ENCODE assay signal across 8 mouse cellular contexts in the genomic region with DNA sequence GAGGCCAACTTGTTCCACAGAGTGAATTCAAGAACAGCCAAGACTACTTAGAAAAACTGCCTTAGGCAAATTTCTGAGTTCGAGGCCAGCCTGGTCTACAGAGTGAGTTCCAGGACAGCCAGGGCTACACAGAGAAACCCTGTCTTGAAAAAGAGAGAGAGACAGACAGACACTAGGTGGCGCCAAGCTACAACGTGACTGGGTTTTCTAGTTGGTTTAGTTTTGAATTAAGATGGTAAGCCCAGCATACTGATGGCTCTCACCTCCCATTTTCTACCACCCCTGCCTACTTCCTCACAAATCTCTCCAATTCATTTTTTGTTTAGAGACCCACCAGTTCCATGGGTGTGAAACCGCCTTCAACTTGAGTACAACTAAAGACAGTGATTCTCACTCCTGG.
DNase-seq lines count a peak whose midpoint lies in the region; ATAC-seq and TF ChIP-seq lines count a peak whose summit lies in the region.

No protein-coding gene starts in this region.

- no peaks in the 10 kb centered on the region for H3K9me3 ChIP-seq in ES-E14 (ENCODE audit: control insufficient read depth, insufficient read depth, low read depth, low read length)
- H3K9me3 ChIP-seq in forebrain, embryonic 16.5 days (ENCODE audit: control insufficient read depth, low read length) = no peaks in the 10 kb centered on the region

- peak; percentile 31; the same call in 1 of the 2 replicates for ATAC-seq in forebrain, embryonic 16.5 days

- H3K9ac ChIP-seq in ES-E14 (ENCODE audit: insufficient read depth, low read depth, low read length, poor library complexity, severe bottlenecking) = no peak overlapping the region
- no peak overlapping the region for H3K9ac ChIP-seq in forebrain, embryonic 16.5 days (replicated peaks; ENCODE audit: low read depth, low read length)

- H3K4me2 ChIP-seq in forebrain, embryonic 16.5 days (ENCODE audit: low read length) = no peak overlapping the region

- DNase-seq in 3134 (ENCODE audit: extremely low read depth, insufficient read length, low spot score) (peak; percentile 24), ES-E14 (ENCODE audit: low read depth, low spot score) (peak; percentile 56)
- peak; percentile 43 for DNase-seq in cerebellum, adult 11-12 months
- DNase-seq in hindlimb bud, embryonic 11.5 days (ENCODE audit: extremely low spot score, low read depth, low spot score) = peak; percentile 26
- peak; percentile 72 to 86 for DNase-seq in left cerebral cortex, postnatal 25 days (ENCODE audit: low spot score in 2 of 2)
- peak; percentile 33 to 61 for DNase-seq in monocyte, adult 2 months (ENCODE audit: low read depth in 1 of 2, low spot score in 2 of 2)
- DNase-seq in telencephalon, adult 2 months (ENCODE audit: low read depth, low spot score) = peak; percentile 59

- in situ Hi-C loops in ES-E14 (cut with MboI; ENCODE audit: low sequenced_read_pairs in 2 of 2, unreplicated experiment in 2 of 2) = loop anchor here in 1 of 2 experiments (5.0 kb wide), 1 partner anchor 169 kb away; no protein-coding TSS in a partner anchor

- H3K27ac ChIP-seq in ES-E14 (ENCODE audit: insufficient read depth, low read depth, low read length, poor library complexity, severe bottlenecking) = no peak overlapping the region
- no peak overlapping the region for H3K27ac ChIP-seq in forebrain, embryonic 16.5 days (ENCODE audit: low read length)

- no peaks in the 10 kb centered on the region; the same call in 1 of the 2 replicates for H3K36me3 ChIP-seq in ES-E14 (ENCODE audit: control insufficient read depth, insufficient read depth, low read length, poor library complexity, severe bottlenecking)
- no peaks in the 10 kb centered on the region for H3K36me3 ChIP-seq in forebrain, embryonic 16.5 days (ENCODE audit: control insufficient read depth, insufficient read depth)

- H3K4me3 ChIP-seq in ES-E14 (ENCODE audit: insufficient read depth in 1 of 2, low read depth in 1 of 2, low read length in 2 of 2, poor library complexity in 1 of 2, severe bottlenecking in 1 of 2) = no peak overlapping the region
- no peak overlapping the region for H3K4me3 ChIP-seq in forebrain, embryonic 16.5 days (replicated peaks; ENCODE audit: low read length)

- 33% methylated on average over 4 of the region's 4 CpGs for WGBS in forebrain, embryonic 16.5 days

- intact Hi-C loops in left cerebral cortex, postnatal 25 days (cut with DNase I) = loop anchor here (1.0 to 10.0 kb wide), 5 partner anchors 83 to 281 kb away; a partner anchor contains a TSS

- H3K4me1 ChIP-seq in ES-E14 (ENCODE audit: control insufficient read depth in 2 of 2, insufficient read depth in 2 of 2, low read length in 2 of 2, poor library complexity in 1 of 2) = no peaks in the 10 kb centered on the region
- no peaks in the 10 kb centered on the region for H3K4me1 ChIP-seq in forebrain, embryonic 16.5 days (replicated peaks; ENCODE audit: control insufficient read depth, insufficient read depth, low read length)

- H3K27me3 ChIP-seq in forebrain, embryonic 16.5 days (replicated peaks; ENCODE audit: control insufficient read depth, insufficient read depth, low read length) = no peaks in the 10 kb centered on the region

TF ChIP-seq in ES-E14, 5 proteins besides CTCF, POLR2A, EP300 and RAD21:
- peak; percentile 83; the same call in 1 of the 2 replicates for TF ChIP-seq ZC3H11A (IDR thresholded peaks at IDR 0.05; ENCODE audit: borderline replicate concordance, low read depth, low read length)
- no peak for TF ChIP-seq ZNF384 (IDR thresholded peaks at IDR 0.05; ENCODE audit: low read depth, low read length)

Comparison
In these comparisons a context has a peak if more than half of its experiments do, and no peak if none do; other contexts are left out.
1. DNase-seq: peak in every context shown above with its lines; median percentile 79 in left cerebral cortex, postnatal 25 days; 59 in telencephalon, adult 2 months; 56 in ES-E14; 47 in monocyte, adult 2 months; 43 in cerebellum, adult 11-12 months; 26 in hindlimb bud, embryonic 11.5 days; 24 in 3134.